Mouse (Mus musculus) heart, adult 2 months (tissue): ENCODE measurements around the gene Olfr1513.

Source experiments
- CTCF ChIP-seq: fragments of 200-600 bp; IDR thresholded peaks from 2 replicates; pipeline ENCODE4 v1.8.1; 2022; ENCODE audit warnings: antibody characterized with exemption, mild to moderate bottlenecking, moderate library complexity
- EP300 ChIP-seq: fragments of 200-500 bp; IDR thresholded peaks from 2 replicates; pipeline ENCODE4 v1.6.1; 2011; ENCODE audit warnings: low read depth, low read length, control low read depth; ENCODE audit not compliant: insufficient read depth

GRCm38 (mm10) chr14:52325890-52326289 lies 30.3 kb downstream of the Olfr1513 start:
- TF ChIP-seq CTCF (no peak), EP300 (no peak)
